Mouse (Mus musculus) adrenal gland, adult (tissue): Measurements from ENCODE around the gene Fcnb.

Experiments used
- DNase-seq, 2 experiments: peaks; one replicate each; pipeline ENCODE4 v3.0.0; 2022 to 2023; ENCODE audit warnings: low spot score in 1 of 2; ENCODE audit not compliant: inconsistent age in 2 of 2

The Fcnb gene

GRCm38 (mm10) chr2:28034011-28034710, 50.5 kb downstream of the Fcnb start:
- DNase-seq: peak; percentile 21 to 77

- no peak for DNase-seq
Observed at GRCm38 (mm10) chr2:28032469-28032868, 52.2 kb downstream of the Fcnb start.

- DNase-seq: no peak
Observed at GRCm38 (mm10) chr2:28031860-28032259, 52.8 kb downstream of the Fcnb start.
